Mouse (Mus musculus): Measurements from ENCODE around the gene Gnl3l. TPM values are rescaled to one million over a fixed set of nuclear protein-coding genes. Genes with fewer than 3 reads are reported as not detected.

Gnl3l gene
- polyA plus RNA-seq, 1 experiment from 2014 or later = 54.7 TPM

DNA sequence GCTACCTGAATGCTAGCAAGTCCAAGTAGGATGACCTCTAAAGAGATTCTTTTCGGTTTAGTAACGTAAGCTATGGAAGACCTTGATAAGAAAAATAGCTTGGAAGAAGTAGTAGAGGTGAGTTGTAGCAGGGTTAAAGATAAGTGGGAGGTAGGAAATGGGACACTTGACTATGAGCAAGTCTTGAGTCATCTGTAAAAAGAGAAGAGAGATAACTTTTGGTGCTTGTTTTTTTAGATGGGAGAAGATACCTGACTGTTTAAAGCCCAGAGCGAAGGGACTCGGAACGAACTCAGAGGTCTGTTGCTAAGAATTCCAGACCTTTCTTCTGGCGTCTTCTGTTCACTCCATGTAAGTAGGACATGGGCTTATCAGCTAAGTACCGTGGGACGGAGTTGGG, 28.7 kb upstream of the Gnl3l start, which contains the start of gene Fgd1:
Gene Fgd1, plus strand, starts transcription at position 301 of the 400 bp plus-strand sequence.
- peak within 1 kb of the TSS; percentile 88 for H3K9ac ChIP-seq

DNA sequence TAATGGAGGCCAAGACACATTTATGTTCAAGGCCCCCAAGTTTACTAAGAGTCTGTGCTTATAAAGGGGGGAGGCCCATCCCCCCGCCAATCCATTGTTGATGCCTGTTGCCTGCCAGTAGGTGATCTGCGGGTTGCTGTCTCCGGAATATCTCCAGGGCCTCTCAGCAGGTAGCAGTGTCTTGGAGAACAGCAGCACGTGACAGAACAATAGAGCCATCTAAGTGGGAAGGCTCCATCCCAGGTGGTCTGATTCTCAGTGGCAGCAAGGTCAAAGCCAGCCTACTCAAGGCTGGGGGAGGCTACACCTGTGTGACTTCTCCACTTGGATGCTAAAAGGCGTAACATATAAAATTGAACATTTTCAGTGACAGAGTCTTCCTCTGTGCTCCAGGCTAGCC, 24.1 kb upstream of the Gnl3l start:
- no peak for ATAC-seq
- Histone ChIP-seq H3K36me3 (ENCODE audit: poor library complexity, severe bottlenecking) (no peaks in the 10 kb centered on the region), H3K27me3 (no peaks in the 10 kb centered on the region), H3K4me2 (no peak overlapping the region), H3K4me3 (no peak overlapping the region), H3K9ac (no peak overlapping the region), H3K9me3 (replicated peaks) (no peaks in the 10 kb centered on the region), H3K27ac (no peak overlapping the region), H3K4me1 (no peaks in the 10 kb centered on the region)
- WGBS = 45% methylated on average over 5 of the region's 5 CpGs

More for the DNA sequence above, 28.7 kb upstream of the Gnl3l start, which contains the start of gene Fgd1:
- no peak for ATAC-seq
- Histone ChIP-seq H3K27me3 (no peaks in the 10 kb centered on the region), H3K4me3 (peak within 1 kb of the TSS; percentile 64), H3K27ac (peak within 1 kb of the TSS; percentile 94), H3K4me2 (peak within 1 kb of the TSS; percentile 70), H3K9me3 (replicated peaks) (no peaks in the 10 kb centered on the region), H3K36me3 (ENCODE audit: poor library complexity, severe bottlenecking) (no peaks in the 10 kb centered on the region), H3K4me1 (peaks cover 28% of the 10 kb centered on the region)
- WGBS = 96% methylated on average over 8 of the region's 8 CpGs

DNA sequence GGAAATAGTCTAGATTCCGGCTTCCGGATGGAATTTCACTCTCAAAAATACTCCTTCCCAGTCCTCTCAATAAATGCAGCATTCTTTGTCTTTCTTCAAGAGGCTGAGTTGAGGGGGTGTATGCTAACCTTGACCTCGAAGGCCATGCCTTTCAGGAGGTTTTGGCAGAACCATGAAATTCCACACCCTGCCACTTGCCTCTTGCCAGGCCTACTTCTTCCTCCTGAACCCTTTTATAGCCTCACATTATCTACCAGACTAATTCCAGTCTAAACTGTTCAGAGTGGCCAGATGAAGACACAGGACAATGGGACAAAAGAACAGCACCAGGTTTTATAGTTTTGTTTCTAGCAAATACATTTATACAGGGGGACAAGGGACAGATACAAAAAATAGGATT, 14.3 kb upstream of the Gnl3l start:
- ATAC-seq = no peak
- no peaks in the 10 kb centered on the region for H3K27me3 ChIP-seq
- no peaks in the 10 kb centered on the region for H3K9me3 ChIP-seq (replicated peaks)
- no peak overlapping the region for H3K4me2 ChIP-seq
- no peak overlapping the region for H3K27ac ChIP-seq
- no peak overlapping the region for H3K4me3 ChIP-seq
- WGBS = 82% methylated on average over 3 of the region's 3 CpGs
- H3K9ac ChIP-seq = no peak overlapping the region
- H3K36me3 ChIP-seq (ENCODE audit: poor library complexity, severe bottlenecking) = no peaks in the 10 kb centered on the region
- H3K4me1 ChIP-seq = no peaks in the 10 kb centered on the region

DNA sequence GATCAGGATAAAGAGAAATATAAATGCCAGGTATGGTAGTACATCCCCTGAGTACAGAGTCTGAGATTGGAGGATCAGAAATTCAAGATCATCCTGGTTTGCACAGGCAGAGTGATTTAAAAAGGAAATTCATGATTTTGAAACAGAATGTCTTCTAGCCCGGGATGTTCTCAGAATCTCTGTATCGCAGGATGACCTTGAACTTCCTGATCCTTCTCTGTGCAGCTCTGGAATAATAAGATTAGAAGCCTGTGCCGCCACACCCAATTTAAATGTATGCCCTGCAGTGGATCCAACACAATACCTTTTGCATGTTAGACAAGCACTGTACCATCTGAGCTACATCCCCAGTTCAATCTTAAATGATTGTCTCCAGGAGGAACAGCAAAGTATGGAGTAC, 1.7 kb upstream of the Gnl3l start:
- no peak for ATAC-seq
- peak overlapping the region; percentile 56; the same call in 1 of the 2 replicates for H3K4me2 ChIP-seq
- no peaks in the 10 kb centered on the region for H3K27me3 ChIP-seq
- no peak overlapping the region for H3K27ac ChIP-seq
- no peaks in the 10 kb centered on the region for H3K9me3 ChIP-seq (replicated peaks)
- WGBS = 75% methylated on average over 3 of the region's 3 CpGs
- peaks cover 4% of the 10 kb centered on the region; the same call in 1 of the 2 replicates for H3K36me3 ChIP-seq (ENCODE audit: poor library complexity, severe bottlenecking)
- peak overlapping the region; percentile 48 for H3K4me3 ChIP-seq
- peaks cover 10% of the 10 kb centered on the region; the same call in 1 of the 2 replicates for H3K4me1 ChIP-seq
- H3K9ac ChIP-seq = no peak overlapping the region

DNA sequence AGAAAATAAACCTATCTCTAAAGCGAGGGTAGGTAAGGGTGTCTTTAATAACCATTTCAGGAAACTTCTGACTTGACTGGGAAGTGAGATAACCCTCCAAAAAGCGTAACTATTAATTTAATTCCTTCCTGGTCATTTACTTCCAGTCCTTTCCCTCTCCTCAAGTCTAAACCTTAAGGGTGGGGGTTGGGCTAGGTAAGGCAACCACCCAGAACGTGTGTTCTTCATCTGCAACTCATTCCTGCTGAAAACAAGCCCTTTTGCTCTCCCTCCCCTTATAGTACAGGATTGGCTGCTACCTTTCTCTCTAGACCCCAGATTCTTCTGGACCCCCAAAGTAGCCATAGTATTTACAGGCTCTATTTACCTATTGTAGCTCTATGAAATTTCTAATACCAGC, 775 bp upstream of the Gnl3l start:
- 14% methylated on average over 3 of the region's 3 CpGs for WGBS
- peaks cover 10% of the 10 kb centered on the region; the same call in 1 of the 2 replicates for H3K4me1 ChIP-seq
- H3K36me3 ChIP-seq (ENCODE audit: poor library complexity, severe bottlenecking) = peaks cover 7% of the 10 kb centered on the region; the same call in 1 of the 2 replicates
- no peaks in the 10 kb centered on the region for H3K27me3 ChIP-seq
- H3K9ac ChIP-seq = peak overlapping the region; percentile 57
- H3K27ac ChIP-seq = peak overlapping the region; percentile 69
- ATAC-seq = no peak
- H3K9me3 ChIP-seq (replicated peaks) = no peaks in the 10 kb centered on the region
- peak overlapping the region; percentile 56 for H3K4me2 ChIP-seq
- H3K4me3 ChIP-seq = peak overlapping the region; percentile 48

- Histone ChIP-seq H3K27me3 (no peaks in the 10 kb centered on the region), H3K4me3 (no peak overlapping the region), H3K27ac (no peak overlapping the region), H3K9me3 (replicated peaks) (no peaks in the 10 kb centered on the region), H3K36me3 (ENCODE audit: poor library complexity, severe bottlenecking) (peaks cover 79% of the 10 kb centered on the region), H3K4me1 (no peaks in the 10 kb centered on the region), H3K4me2 (no peak overlapping the region), H3K9ac (no peak overlapping the region)
- no peak for ATAC-seq
- WGBS = 93% methylated on average over 3 of the region's 3 CpGs
These were observed 20.3 kb downstream of the Gnl3l start for GRCm38 (mm10) chrX:150996775-150997174.

DNA sequence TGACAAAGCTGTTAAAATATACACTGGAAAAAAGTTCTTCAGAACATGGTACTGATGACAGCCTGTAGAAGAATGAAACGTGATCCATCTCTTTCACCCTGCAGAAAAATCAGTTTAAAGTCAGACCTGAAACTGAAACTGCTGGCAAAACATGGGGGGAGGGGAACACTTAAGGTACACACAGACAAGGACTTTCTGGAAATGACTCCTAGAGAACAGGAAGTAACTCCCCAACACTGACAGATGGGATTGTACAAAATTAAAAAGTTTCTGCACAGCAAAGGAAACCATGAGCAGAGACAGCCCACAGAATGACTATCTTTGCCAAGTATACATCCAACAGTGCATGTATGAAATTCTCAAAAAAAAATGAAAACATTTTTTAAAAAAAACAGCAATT, 35.5 kb downstream of the Gnl3l start:
- Histone ChIP-seq H3K36me3 (ENCODE audit: poor library complexity, severe bottlenecking) (peaks cover 20% of the 10 kb centered on the region), H3K9me3 (replicated peaks) (no peaks in the 10 kb centered on the region), H3K27ac (no peak overlapping the region), H3K27me3 (no peaks in the 10 kb centered on the region), H3K4me2 (no peak overlapping the region), H3K4me3 (no peak overlapping the region), H3K9ac (no peak overlapping the region), H3K4me1 (no peaks in the 10 kb centered on the region)
- 76% methylated on average over 1 of the region's 1 CpGs for WGBS
- no peak for ATAC-seq

GRCm38 (mm10) chrX:150975424-150975823, 41.7 kb downstream of the Gnl3l start:
- Histone ChIP-seq H3K4me1 (no peaks in the 10 kb centered on the region), H3K9ac (no peak overlapping the region), H3K9me3 (replicated peaks) (no peaks in the 10 kb centered on the region), H3K4me3 (no peak overlapping the region), H3K36me3 (ENCODE audit: poor library complexity, severe bottlenecking) (no peaks in the 10 kb centered on the region), H3K27ac (no peak overlapping the region), H3K4me2 (no peak overlapping the region), H3K27me3 (no peaks in the 10 kb centered on the region)
- WGBS = 63% methylated on average over 5 of the region's 5 CpGs
- no peak for ATAC-seq

DNA sequence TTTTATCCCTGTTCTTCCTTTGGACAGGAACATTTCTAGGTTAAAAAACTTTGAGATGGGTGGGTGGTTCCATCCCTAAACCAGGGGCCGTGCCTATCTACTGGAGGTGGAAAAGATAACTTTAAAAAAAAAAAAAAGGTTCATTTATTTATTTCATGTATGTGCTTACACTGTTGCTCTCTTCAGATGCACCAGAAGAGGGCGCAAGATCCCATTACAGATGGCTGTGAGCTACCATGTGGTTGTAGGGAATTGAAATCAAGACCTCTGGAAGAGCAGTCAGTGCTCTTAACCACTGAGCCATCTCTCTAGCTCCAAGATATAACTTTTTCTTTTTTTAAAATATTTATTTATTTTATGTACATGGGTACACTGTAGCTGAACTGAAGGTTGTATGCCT, 54.1 kb downstream of the Gnl3l start:
- Histone ChIP-seq H3K27me3 (no peaks in the 10 kb centered on the region), H3K9ac (no peak overlapping the region), H3K4me3 (no peak overlapping the region), H3K27ac (no peak overlapping the region), H3K4me2 (no peak overlapping the region), H3K36me3 (ENCODE audit: poor library complexity, severe bottlenecking) (no peaks in the 10 kb centered on the region), H3K9me3 (replicated peaks) (no peaks in the 10 kb centered on the region), H3K4me1 (no peaks in the 10 kb centered on the region)
- ATAC-seq = no peak
- WGBS = 40% methylated on average over 2 of the region's 2 CpGs

DNA sequence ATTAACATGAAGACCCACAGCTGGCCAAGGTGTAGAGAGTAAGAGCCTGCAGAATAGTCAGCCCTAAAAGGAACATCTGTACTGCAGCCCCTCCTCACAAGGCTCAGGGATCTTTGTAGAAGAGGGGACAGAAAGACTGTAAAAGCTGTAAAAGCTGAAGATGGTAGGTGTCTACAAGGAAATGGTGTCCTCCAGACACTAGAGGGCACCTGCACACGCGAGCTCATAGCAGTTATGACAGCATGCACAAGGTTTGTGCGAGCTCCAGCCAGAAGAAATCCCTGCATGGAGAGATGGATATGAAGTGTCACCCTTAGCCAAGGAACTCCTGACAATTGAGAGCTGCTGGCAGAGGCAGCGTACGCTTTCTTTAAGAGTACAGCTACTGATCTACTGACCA, 56.4 kb downstream of the Gnl3l start:
- H3K36me3 ChIP-seq (ENCODE audit: poor library complexity, severe bottlenecking) = no peaks in the 10 kb centered on the region
- no peaks in the 10 kb centered on the region for H3K9me3 ChIP-seq (replicated peaks)
- H3K4me3 ChIP-seq = no peak overlapping the region
- ATAC-seq = no peak
- 62% methylated on average over 5 of the region's 5 CpGs for WGBS
- no peaks in the 10 kb centered on the region for H3K4me1 ChIP-seq
- H3K27ac ChIP-seq = no peak overlapping the region
- no peaks in the 10 kb centered on the region for H3K27me3 ChIP-seq
- no peak overlapping the region for H3K4me2 ChIP-seq
- no peak overlapping the region for H3K9ac ChIP-seq

GRCm38 (mm10) chrX:150956522-150957300, 60.4 kb downstream of the Gnl3l start:
- Histone ChIP-seq H3K4me1 (no peaks in the 10 kb centered on the region), H3K27ac (peak overlapping the region; percentile 35), H3K36me3 (ENCODE audit: poor library complexity, severe bottlenecking) (no peaks in the 10 kb centered on the region), H3K4me2 (peak overlapping the region; percentile 50), H3K9me3 (replicated peaks) (no peaks in the 10 kb centered on the region), H3K27me3 (no peaks in the 10 kb centered on the region), H3K9ac (no peak overlapping the region), H3K4me3 (peak overlapping the region; percentile 34)
- 24% methylated on average over 25 of the region's 25 CpGs for WGBS
- peak; percentile 96 for ATAC-seq

DNA sequence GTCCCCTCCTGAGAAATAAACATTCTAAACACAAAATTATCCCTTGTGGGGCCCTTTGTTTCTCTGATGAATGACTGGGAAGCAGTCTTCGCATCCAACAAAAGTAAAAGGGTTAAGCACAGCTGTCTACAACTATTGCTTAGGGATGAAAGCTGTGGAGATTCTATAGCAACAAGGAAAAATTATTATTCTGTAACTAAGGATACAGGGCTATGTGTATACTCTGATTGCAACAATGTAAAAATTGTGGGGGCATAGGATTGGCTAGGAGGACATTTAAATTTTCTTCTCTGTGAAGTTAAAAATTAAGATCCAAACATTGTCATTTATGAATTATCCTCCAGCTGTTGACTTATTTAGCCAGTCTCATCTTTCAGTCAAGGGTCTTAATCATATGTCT, 61.1 kb downstream of the Gnl3l start:
- ATAC-seq = no peak
- WGBS = 47% methylated on average over 1 of the region's 1 CpGs
- Histone ChIP-seq H3K4me1 (no peaks in the 10 kb centered on the region), H3K4me2 (peak overlapping the region; percentile 50), H3K9me3 (replicated peaks) (no peaks in the 10 kb centered on the region), H3K27me3 (no peaks in the 10 kb centered on the region), H3K4me3 (no peak overlapping the region), H3K36me3 (ENCODE audit: poor library complexity, severe bottlenecking) (no peaks in the 10 kb centered on the region), H3K27ac (no peak overlapping the region), H3K9ac (no peak overlapping the region)

DNA sequence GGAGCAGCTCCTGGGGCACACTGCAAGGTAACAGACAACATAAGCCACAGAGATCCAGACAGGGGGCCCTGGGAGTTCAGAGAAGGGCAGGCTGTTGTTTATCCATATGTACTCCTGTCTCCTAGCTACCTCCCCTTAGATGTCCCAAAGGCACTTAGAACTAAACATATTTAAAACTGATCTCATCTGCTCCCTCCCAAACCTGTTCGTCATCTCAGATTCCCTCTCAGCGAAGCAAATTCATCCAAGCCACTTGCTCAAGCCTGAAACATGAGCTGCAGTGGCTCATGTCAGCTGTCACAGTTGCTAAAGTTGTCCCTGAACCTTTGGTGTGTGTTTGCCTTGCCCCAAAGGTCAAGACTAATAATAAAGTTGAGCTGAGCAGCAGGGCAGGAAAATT, 61.7 kb downstream of the Gnl3l start:
- 62% methylated on average over 2 of the region's 2 CpGs for WGBS
- H3K9me3 ChIP-seq (replicated peaks) = no peaks in the 10 kb centered on the region
- no peak overlapping the region for H3K27ac ChIP-seq
- no peaks in the 10 kb centered on the region for H3K36me3 ChIP-seq (ENCODE audit: poor library complexity, severe bottlenecking)
- no peak overlapping the region for H3K9ac ChIP-seq
- ATAC-seq = no peak
- no peaks in the 10 kb centered on the region for H3K27me3 ChIP-seq
- H3K4me3 ChIP-seq = no peak overlapping the region
- H3K4me2 ChIP-seq = no peak overlapping the region
- no peaks in the 10 kb centered on the region for H3K4me1 ChIP-seq
